Mouse (Mus musculus) midbrain, embryonic 10.5 days (tissue): ENCODE results near the gene Retreg3. TPM values are rescaled to one million over a fixed set of nuclear protein-coding genes. Genes with fewer than 3 reads are reported as not detected.

Experiments
- DNase-seq: peaks from one replicate; pipeline ENCODE4 v3.0.0-alpha.2; 2017; ENCODE audit warnings: low spot score
- H3K27ac ChIP-seq: fragments of 300-500 bp; sonication (generic); replicated peaks from 2 replicates; pipeline ENCODE4 v1.5.1; 2016; ENCODE audit warnings: mild to moderate bottlenecking
- H3K27me3 ChIP-seq: fragments of 300-500 bp; sonication (generic); 2 replicates; pipeline ENCODE4 v1.6.1; 2016; ENCODE audit warnings: low read depth, mild to moderate bottlenecking; ENCODE audit not compliant: poor library complexity, severe bottlenecking
- H3K36me3 ChIP-seq: fragments of 300-500 bp; sonication (generic); 2 replicates; pipeline ENCODE4 v1.6.1; 2016; ENCODE audit warnings: mild to moderate bottlenecking, moderate library complexity
- H3K4me1 ChIP-seq: fragments of 300-500 bp; sonication (generic); 2 replicates; pipeline ENCODE4 v1.6.1; 2016
- H3K4me3 ChIP-seq: fragments of 300-500 bp; sonication (generic); 2 replicates; pipeline ENCODE4 v1.5.1; 2016; ENCODE audit warnings: mild to moderate bottlenecking, moderate library complexity
- H3K9me3 ChIP-seq: fragments of 300-500 bp; sonication (generic); replicated peaks from 2 replicates; pipeline ENCODE4 v1.6.1; 2016; ENCODE audit warnings: mild to moderate bottlenecking
- WGBS: fragments of 180-500 bp; shearing (Covaris S2); methylation state at CpG from one replicate; pipeline ENCODE4 v1.1.7; 2016; 5-methylcytosine and 5-hydroxymethylcytosine counted together
- polyA plus RNA-seq: library from polyadenylated mRNA; unstranded; fragments of >200 nt; fragmentation: Nextera tagmentation; extraction: Ambion mirVana; gene quantifications from 2 replicates; pipeline ENCODE4 v1.2.1, GENCODE M21; 2016

The Retreg3 gene
- polyA plus RNA-seq, 1 experiment from 2014 or later: 16.4 TPM

DNA sequence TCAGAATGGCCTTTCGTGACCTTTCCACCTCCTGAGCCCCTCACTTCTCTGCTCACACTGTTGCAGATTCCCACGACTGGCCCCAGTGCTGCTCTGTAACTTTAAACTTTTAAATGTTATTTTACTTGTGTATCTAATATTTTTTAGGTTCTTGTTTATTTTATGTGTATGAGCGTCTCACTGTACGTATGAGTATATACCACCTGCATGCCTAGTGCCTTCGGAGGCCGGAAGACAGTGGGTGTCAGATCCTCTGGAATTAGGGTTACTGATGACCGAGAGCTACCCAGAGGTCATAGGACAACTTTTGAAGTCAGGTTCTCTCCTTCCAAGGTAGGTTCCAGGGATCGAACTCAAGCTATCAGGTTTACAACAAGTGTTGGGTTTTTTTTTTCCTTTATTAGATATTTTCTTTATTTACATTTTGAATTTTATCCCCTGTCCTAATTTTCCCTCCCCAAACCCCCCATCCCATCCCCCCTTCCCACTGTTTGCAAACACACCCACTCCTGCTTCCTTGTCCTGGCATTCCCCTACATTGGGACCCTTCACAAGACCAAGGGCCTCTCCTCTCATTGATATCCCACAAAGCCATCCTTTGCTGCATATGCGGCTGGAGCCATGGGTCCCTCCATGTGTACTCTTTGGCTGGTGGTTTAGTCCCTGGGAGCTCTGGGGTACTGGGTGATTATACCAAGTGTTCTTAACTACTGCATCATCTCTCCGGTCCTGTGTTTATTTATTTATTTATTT lies 22.7 kb upstream of the Retreg3 start:
- no peaks in the 10 kb centered on the region for H3K9me3 ChIP-seq
- 86% methylated on average over 10 of the region's 10 CpGs for WGBS
- H3K4me3 ChIP-seq: no peak overlapping the region
- peaks cover 38% of the 10 kb centered on the region for H3K27me3 ChIP-seq
- H3K27ac ChIP-seq: no peak overlapping the region
- peaks cover 36% of the 10 kb centered on the region for H3K4me1 ChIP-seq
- no peaks in the 10 kb centered on the region for H3K36me3 ChIP-seq
- DNase-seq: no peak

DNA sequence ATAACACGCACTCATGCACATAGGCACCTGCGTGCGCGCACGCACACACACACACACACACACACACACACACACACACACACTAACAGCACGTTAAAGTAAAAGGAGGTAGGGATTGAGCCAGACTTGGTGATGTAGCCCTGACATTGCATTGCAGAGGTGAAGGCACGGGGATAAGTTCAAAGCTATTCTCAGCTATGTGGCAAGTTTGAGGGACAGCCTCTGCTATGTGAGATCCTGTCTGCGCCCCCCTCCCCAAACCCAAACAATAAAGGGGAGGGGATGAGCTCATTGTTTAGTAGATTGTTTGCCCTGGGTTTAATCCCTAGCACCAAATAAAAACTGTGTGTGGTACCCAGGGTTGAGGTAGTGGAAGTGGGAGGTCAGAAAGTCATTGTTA lies 21.4 kb upstream of the Retreg3 start:
- Histone ChIP-seq H3K9me3 (no peaks in the 10 kb centered on the region), H3K36me3 (no peaks in the 10 kb centered on the region), H3K4me3 (no peak overlapping the region), H3K4me1 (peaks cover 30% of the 10 kb centered on the region), H3K27ac (no peak overlapping the region), H3K27me3 (peaks cover 38% of the 10 kb centered on the region)
- no peak for DNase-seq
- 78% methylated on average over 8 of the region's 8 CpGs for WGBS

DNA sequence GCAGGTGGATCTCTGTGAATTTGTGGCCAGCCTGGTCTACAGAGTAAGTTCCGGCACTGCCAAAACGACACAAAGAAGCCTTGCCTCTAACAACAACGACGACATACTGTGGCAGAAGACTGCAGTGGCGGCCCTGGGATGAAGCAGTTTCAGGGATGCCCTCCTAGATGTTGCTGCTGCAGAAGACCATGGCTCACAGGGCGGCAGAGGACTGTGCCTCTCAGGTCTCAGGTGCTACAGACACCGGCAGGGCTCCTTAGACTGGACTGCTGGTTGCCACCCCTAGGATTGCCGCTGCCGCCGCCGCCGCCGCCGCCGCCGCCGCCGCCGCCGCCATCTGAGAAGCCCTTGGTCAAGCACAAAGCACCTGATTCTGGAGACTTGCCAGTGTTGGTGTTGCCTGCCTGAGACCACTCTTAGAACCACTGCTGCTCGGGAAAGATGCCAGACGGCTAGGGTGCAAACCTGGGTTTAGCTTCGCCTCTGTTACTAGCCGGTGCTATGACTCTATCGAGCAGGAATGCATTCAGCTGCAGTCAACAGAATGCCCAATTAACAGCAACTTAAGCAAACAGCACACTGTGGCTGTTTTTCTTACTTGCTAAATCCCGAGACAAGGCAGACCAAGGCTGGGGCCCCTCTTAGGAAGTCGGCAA lies 20.6 kb upstream of the Retreg3 start:
- DNase-seq: no peak
- Histone ChIP-seq H3K36me3 (no peaks in the 10 kb centered on the region), H3K27me3 (peaks cover 38% of the 10 kb centered on the region), H3K27ac (peak overlapping the region; percentile 69), H3K9me3 (no peaks in the 10 kb centered on the region), H3K4me1 (peaks cover 30% of the 10 kb centered on the region), H3K4me3 (peak overlapping the region; percentile 46)
- WGBS: 45% methylated on average over 27 of the region's 27 CpGs

DNA sequence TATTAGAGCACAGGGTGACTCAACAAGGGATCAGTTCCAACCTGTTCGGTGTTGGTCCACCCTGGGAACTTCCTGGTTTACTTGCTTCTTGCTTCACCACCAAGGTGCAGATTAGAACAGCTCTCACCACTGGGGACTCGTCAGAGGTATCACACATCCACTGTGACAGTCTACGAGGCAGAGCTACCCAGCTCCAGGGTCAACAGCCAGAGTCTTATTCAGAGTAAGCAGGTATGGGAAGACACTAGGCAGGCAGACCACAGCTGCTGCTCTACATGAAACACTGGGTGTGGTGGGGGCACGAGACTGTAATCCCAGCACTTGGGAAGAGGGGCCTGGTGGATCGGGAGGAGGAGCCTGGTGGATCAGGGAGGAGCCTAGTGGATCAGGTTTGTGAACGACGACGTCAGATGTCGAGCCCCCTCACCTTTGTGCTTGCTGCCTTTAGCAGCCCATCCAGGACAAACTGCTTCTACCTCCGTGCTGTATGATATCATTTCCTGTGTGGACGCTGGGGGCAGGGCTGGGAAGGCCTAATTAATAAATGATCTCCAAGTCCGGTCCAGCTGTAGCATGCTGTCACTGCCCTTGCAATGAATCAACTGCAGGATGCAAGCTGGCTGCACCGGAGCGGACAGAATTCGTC lies 19.0 kb upstream of the Retreg3 start:
- Histone ChIP-seq H3K27me3 (peaks cover 38% of the 10 kb centered on the region), H3K36me3 (no peaks in the 10 kb centered on the region), H3K4me1 (peaks cover 26% of the 10 kb centered on the region), H3K9me3 (no peaks in the 10 kb centered on the region), H3K4me3 (peak overlapping the region; percentile 32), H3K27ac (peak overlapping the region; percentile 33; the same call in 1 of the 2 replicates)
- WGBS: 32% methylated on average over 15 of the region's 15 CpGs
- DNase-seq: peak; percentile 36

DNA sequence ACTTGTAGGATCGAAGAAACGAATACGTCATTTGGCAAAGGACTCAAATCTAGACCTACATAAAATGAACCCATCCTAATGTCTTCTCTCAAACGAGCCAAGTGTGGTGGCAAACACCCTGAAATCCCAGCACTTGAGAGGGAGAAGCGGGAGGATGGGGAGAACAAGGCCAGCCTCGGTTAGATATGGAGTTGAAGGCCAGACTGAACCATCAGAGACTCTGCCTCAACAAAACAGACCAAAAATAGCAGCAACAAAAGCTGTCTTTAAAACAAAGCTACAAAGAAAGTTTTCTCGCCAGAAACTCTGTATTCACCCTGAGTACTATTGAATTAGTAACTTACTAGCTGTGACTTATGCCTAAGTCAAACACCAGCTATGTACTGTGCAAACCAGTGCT lies 17.3 kb upstream of the Retreg3 start:
- DNase-seq: no peak
- H3K27ac ChIP-seq: no peak overlapping the region
- H3K4me1 ChIP-seq: peaks cover 20% of the 10 kb centered on the region
- H3K27me3 ChIP-seq: peaks cover 31% of the 10 kb centered on the region
- no peak overlapping the region for H3K4me3 ChIP-seq
- WGBS: 82% methylated on average over 7 of the region's 7 CpGs
- no peaks in the 10 kb centered on the region for H3K9me3 ChIP-seq
- H3K36me3 ChIP-seq: no peaks in the 10 kb centered on the region

DNA sequence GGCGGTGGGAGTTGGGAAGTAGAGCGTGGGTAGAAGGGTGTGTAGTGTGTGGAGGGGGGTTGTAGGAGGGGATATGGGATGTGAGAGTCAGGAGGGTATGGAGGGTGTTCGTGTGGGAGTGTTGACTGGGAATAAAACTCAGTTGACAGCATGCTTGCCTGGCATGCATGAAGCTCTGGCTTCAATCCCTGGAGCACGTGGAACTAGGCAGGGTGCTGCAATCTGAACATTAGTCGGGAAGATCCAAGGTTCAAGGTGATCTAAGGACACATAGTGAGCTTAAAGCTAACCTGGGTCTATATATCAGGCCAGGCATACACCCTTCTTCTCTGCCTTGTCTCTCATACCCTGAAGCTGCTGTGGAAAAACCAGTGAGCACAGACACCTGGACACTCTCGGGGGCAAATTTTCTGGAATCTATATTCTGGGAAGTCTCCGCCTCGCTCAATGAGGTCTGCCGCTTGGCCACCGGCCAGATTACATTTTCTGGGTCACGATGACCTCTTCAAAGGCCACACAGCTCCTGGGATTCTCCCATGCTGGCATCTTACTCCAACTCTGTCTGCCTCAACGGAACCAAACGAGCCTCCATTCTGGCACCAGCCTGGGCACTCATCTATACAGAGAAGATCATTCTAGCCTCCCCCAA lies 14.6 kb upstream of the Retreg3 start:
- H3K27me3 ChIP-seq: peaks cover 5% of the 10 kb centered on the region
- peaks cover 6% of the 10 kb centered on the region for H3K4me1 ChIP-seq
- no peaks in the 10 kb centered on the region for H3K36me3 ChIP-seq
- 88% methylated on average over 13 of the region's 13 CpGs for WGBS
- H3K4me3 ChIP-seq: no peak overlapping the region
- peaks cover 4% of the 10 kb centered on the region; the same call in 1 of the 2 replicates for H3K9me3 ChIP-seq
- DNase-seq: no peak
- no peak overlapping the region for H3K27ac ChIP-seq

DNA sequence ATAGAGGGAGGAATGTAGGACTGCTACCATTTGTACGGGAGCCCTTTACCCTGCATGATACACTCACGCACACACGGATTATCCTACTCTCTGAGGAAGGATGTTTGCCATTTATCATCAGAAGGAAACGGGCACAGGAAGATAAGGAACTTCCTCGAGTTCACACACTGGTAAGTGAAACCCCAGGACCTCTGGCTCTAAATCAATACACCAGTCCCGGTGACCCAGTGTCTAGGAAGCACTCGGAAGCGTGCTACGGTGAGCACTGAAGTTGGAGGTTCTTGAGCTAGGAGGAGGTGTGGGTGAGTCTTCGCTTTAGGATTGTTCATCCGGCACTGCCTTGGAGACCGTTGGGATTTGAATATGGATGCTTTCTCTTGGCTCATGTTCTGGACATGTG lies 13.3 kb upstream of the Retreg3 start:
- Histone ChIP-seq H3K27me3 (no peaks in the 10 kb centered on the region), H3K4me3 (no peak overlapping the region), H3K9me3 (peaks cover 4% of the 10 kb centered on the region; the same call in 1 of the 2 replicates), H3K36me3 (no peaks in the 10 kb centered on the region), H3K27ac (no peak overlapping the region), H3K4me1 (no peaks in the 10 kb centered on the region)
- DNase-seq: no peak
- 88% methylated on average over 12 of the region's 12 CpGs for WGBS

DNA sequence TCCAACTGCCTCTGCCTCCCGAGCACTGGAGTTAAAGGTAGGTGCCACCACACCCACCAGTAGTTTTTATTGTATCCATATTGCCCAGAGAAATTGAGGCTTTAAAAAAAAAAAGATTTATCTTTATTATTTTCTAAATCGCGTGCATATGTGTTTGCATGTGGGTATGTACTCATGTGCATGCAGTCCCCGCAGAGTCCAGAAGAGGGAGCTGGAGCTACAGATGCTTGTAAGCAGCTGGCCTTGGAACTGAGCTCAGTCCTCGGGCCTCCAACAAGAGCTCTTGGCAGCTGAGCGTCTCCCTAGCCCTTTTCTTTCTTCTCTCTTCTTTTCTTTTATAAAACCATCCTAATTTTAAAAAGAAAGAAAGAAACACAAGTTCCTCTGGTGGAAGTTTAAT lies 12.0 kb upstream of the Retreg3 start:
- no peaks in the 10 kb centered on the region for H3K27me3 ChIP-seq
- H3K4me3 ChIP-seq: no peak overlapping the region
- H3K27ac ChIP-seq: no peak overlapping the region
- H3K4me1 ChIP-seq: no peaks in the 10 kb centered on the region
- peaks cover 11% of the 10 kb centered on the region; the same call in 1 of the 2 replicates for H3K9me3 ChIP-seq
- H3K36me3 ChIP-seq: peaks cover 8% of the 10 kb centered on the region
- 91% methylated on average over 6 of the region's 6 CpGs for WGBS
- no peak for DNase-seq

DNA sequence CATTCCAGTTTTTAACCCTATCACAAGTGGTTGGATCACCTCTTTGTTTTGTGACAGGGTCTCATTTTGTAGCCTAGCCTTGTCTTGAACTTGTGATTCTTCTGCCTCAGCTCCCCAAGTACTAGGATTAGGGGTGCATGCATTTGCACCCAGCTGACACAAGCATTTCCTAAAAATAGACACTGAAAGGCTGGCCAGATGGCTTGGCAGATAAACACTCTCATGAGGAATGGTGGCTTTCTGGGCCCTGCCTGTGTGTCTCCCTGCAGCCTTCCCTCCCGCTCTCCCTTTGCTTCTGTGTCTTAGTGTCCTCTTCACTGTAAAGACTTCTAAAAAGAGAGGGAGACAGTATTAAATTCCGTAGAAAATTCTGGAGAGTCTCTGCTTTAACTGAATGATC lies 11.5 kb upstream of the Retreg3 start:
- WGBS: 96% methylated on average over 2 of the region's 2 CpGs
- Histone ChIP-seq H3K4me3 (no peak overlapping the region), H3K27me3 (no peaks in the 10 kb centered on the region), H3K9me3 (peaks cover 14% of the 10 kb centered on the region; the same call in 1 of the 2 replicates), H3K27ac (no peak overlapping the region), H3K36me3 (peaks cover 14% of the 10 kb centered on the region), H3K4me1 (no peaks in the 10 kb centered on the region)
- DNase-seq: no peak

DNA sequence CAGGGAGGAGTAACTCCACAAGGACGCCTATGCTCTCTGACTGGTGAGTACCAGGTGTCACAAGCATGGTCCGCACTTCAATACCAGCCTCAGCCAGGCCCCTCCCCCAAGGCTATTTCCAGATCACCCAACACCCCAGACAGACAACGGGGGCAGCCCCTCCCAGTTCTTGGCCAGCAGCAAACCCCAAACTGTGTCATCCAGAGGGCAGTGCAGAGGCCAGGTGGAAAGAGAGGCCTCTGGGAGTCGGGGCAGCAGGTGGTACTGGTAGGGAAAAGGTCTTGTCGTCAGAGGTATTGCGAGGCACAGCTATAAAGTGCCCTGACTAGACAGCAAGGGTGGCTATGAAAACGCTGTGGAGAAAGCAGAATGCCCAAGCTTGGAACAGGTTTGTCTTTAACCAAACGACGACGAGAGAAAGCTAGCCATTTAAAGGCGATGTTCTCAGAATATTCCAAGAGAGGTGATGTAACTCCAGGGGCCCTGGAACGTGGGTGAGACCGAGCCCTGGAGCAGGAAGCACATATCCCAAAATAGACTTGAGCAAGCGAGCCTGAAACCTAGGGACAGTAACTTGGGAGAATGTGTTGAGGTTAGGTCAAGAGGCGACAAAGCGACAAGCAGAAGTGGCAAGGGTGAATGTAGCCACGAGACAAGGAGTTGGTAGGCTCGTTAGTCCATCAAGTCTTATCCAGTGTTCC lies 10.5 kb upstream of the Retreg3 start:
- Histone ChIP-seq H3K27ac (no peak overlapping the region), H3K4me1 (no peaks in the 10 kb centered on the region), H3K27me3 (no peaks in the 10 kb centered on the region), H3K9me3 (peaks cover 14% of the 10 kb centered on the region; the same call in 1 of the 2 replicates), H3K36me3 (peaks cover 23% of the 10 kb centered on the region), H3K4me3 (no peak overlapping the region)
- 58% methylated on average over 18 of the region's 18 CpGs for WGBS
- DNase-seq: no peak

DNA sequence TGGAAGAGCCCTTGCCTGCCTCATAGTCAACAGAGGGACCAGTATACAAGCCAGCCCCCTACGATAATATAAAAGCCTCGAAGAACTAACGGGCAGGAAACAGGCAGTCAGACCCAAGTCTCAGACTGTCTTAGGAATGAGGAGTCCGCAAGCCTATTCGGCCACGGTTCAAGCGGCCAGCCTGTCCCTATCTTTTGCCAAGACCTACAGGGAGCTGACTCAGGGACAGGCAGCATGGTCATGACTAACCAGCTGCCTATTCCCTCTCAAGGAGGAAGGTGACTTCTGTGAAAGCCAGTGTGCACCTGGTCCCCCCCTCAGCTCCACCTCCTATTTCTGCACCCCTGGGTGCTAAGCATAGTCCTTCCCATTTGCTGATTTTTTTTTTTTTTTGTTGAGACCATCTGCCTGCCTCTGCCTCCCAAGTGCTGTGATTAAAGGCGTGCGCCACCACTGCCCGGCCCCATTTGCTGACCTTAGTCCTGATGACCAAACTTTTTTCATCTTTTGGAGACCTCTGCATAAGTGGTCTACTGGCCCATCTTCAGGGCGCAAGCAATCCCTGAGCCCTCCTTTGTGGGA lies 9.4 kb upstream of the Retreg3 start:
- no peaks in the 10 kb centered on the region for H3K4me1 ChIP-seq
- peaks cover 34% of the 10 kb centered on the region for H3K36me3 ChIP-seq
- no peak overlapping the region for H3K27ac ChIP-seq
- DNase-seq: no peak
- 84% methylated on average over 11 of the region's 11 CpGs for WGBS
- H3K4me3 ChIP-seq: no peak overlapping the region
- no peaks in the 10 kb centered on the region for H3K27me3 ChIP-seq
- peaks cover 14% of the 10 kb centered on the region; the same call in 1 of the 2 replicates for H3K9me3 ChIP-seq

DNA sequence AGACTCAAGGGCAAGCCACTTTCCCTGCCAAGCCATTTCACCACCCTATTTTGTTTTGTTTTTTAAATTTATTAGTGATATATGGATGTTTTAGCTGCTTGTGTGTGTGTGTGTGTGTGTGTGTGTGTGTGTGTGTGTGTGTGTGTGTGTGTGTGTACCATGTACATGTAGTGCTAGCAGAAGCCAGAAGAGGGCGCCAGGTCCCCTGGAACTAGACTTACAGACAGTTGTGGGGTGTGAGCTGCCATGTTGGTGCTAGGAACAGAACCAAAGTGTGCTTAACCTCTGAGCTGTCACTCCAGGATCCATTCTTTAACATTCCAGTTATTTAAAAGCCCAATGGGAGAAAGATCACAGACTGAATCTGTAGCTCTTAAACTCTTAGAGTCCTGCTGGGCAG lies 7.4 kb upstream of the Retreg3 start:
- Histone ChIP-seq H3K4me3 (no peak overlapping the region), H3K4me1 (no peaks in the 10 kb centered on the region), H3K9me3 (peaks cover 14% of the 10 kb centered on the region; the same call in 1 of the 2 replicates), H3K27me3 (no peaks in the 10 kb centered on the region), H3K36me3 (peaks cover 54% of the 10 kb centered on the region), H3K27ac (no peak overlapping the region)
- 95% methylated on average over 1 of the region's 1 CpGs for WGBS
- DNase-seq: no peak
